Mouse (Mus musculus): ENCODE data around the gene Cog5.

The Cog5 gene

DNA sequence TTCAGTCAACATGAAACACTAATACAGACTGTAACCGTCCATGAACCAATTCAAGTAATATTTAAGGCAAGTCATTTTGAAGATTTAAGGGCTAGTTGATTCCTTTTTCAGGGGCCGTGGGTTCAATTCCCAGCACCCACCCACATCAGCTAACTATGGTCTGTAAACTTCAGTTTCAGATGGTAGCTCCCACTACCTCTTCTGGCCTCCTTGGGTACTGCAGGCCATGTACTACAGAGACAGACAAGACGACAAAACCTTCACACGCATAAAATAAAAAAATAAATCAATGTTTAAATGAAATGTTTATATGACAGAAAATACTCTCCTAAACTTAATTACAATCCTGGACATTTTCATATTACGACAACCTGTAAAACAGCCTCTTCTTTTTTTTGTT is 292.8 kb downstream of the Cog5 start:
- DNase-seq, result no peak

DNA sequence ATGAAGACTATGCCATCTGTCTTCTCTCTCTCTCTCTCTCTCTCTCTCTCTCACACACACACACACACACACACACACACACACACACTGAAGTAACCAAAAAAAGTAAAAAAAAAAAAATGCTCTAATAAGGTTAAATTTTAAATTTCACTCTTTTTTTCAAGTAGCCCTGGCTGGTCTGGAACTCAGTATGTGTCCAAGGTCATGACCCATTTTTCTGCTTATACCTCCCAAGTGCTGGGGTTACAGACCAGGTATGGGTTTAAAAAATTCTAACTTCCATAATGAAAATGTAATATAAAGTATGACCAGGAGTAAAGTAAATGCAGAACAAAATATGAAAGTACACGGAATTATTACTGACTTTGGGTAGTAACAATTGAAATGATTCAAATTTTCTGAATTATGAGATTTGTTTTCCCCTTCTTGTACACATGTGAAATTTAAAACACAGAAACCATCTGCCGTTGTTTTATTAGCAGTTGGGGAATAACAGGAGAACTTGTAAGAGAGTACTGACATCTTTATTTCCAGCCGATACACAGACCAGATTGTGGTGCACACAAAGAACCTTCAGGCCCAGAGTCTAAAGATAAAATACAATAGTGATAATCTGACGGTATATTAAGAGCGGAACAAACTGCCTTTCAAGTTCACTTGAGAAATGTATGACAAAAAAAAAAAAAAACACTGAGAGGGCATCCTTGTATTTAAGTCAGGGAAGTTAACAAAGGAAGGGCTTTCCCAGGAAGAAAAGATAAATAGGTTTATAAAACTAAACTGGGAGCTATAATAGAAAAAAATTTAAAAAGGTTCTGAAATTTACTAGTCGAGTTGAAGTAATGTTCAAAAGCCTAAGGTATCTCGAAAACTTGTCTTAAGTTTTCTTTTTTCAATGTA is 293.7 kb downstream of the Cog5 start:
- DNase-seq, result no peak

DNA sequence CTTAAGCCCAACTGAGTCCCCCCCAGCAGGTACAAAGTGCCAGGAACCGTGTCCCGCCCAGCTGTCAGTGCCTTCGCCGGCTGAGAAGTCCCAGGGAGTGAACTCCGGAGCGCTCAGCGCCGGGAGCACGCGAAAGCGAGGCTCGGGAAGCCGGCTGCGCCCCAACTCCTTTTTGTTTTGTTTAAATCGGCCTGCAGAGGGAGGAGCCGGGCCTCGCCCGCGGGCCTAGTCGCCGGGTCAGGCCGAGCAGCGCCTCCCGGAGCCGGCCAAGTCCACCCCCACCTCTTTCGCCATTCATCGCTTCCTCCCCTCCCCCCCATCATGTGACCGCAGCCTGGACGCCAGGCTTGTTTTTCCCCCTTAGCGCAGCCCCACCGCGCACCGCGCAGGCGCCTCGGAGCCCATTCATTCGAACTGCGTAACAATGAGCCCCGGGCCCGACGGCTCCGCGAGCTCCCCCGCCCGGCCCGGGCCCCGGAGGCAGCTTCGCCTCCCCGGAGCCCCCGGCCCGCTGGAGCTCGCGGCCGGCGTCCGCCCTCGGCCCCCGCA is 294.6 kb downstream of the Cog5 start:
- peak; percentile 95 for DNase-seq

DNA sequence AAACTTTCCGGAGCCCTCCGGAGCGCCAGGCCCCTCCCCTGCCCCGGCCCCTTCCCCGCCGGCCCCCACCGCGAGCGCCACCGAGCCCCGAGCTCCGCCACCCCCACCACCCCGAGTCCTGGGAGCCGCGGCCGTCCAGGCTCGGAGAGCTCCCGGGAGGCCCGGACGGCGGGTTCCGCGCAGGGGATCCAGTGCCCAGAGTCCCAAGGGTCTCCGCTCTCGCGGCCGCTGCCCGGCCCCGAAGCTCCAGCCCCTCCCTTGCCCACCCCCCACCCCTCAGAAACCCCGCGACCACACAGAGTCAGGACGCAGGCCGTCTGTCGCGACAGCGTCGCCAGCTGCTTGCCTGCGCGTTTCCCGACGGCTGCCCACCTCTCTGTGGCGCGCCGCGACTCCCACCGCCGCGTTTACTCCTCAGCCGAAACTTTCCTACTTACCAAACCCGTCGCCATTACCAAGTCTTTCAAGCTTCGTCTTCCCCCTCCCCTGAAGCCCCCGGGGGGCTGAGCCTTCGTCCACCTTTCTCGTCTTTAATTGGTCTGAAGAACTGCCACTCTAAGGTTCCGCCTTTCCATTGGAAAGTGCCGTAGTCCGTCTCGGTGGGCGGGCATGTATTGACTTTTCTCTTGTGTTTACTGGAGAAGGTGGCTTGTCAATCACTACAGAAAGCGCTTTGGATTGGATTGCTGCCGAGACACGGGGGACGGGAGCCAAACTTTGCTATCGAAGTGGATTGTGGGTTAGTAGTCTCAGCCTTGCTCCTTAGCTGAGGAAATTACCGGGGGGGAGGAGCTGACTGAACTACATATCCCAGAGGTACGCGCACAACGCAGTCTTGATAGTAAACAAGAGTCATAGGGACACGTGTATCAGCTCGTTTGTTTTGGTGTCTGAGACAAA is 295.3 kb downstream of the Cog5 start, which contains the start of gene Hbp1:
Gene Hbp1 (minus strand): TSS at position 777 of the 900 bp plus-strand sequence.
- peak; percentile 99 for DNase-seq

DNA sequence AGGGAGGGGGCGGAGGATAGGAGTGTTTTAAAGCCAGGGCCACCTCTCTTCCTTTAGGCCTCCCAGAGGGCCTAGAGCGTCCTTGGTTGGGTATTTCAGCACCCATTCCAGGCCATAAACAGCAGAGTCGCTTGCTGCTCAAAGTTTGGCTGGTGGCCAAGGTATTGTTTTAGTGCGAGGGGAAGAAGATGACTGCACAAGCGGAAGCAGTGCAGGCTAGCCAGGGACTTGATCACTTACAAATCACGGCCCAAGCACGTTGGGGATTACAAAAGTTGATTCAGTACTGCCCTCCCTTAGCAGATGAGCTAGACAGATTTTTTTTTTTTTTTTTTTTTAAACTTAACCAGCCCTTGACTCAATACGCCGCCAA is 296.0 kb downstream of the Cog5 start:
- DNase-seq, result peak; percentile 88

DNA sequence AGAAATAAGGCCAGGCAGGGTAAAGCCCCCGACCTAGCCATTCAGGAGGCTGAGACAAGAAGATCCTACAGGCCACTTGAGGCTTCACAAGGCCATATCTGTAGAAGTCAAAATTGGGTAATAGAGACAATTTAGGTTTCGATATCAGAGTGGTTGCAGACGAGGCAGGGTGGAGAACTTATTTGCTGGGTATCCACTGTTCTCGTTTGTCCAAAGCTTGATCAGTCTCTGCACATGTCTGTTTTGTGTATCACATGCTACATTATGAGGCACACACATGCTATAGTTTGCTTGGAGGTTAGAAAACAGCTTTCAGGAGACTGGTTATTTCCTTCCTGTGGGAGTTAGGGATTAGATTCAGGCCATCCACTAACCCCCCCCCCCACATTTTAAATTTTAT is 301.2 kb downstream of the Cog5 start:
- no peak for DNase-seq

DNA sequence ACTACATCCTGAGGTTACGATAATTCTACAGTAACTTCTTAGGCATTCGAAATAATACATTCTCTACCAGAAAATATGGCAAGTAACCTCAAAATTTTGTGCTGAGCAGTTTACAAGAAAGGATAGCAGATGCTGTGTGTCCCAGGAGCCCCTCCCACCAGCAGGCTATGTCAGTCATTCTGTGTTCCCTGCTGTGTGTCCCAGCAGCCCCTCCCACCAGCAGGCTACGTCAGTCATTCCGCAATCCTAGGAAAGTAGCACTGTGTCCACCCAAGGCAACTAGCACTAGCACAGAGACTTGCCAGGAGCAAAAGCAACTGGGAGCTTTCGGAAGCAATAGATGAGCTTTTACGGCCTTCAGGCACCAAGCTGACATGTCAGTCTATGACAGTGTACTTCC is 309.4 kb downstream of the Cog5 start:
- DNase-seq, result no peak

DNA sequence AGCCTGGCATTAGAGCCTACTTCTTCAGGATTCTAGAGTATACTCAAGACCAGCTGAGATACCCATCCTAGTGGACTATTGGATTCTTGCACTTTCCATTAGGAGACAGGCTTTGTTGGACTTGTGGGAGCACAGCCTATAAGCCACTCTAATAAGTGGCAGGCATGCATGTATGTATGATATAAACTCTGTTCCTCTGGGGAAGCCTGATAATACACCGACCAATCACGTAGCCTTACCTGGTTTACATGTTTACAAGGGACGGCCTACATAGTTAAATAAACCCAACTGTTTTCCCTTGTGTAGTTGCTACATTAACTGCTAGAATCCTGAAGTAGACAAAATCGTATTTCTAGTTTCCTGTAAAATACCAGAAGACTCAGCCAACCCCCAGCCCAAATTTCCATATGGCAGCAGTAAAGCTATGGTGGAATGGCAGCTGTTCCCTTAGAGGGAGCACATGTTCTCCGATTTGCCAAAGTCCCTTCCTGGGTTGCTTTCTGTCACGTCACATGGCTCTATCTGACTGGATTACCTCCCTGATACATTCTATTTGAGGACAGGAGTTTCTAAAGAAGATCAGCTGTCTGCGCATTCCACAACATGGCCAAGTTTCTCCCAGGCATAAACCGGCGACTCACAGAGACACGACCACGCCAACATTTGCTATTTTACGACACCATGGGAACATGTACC is 311.0 kb downstream of the Cog5 start:
- DNase-seq, result no peak

DNA sequence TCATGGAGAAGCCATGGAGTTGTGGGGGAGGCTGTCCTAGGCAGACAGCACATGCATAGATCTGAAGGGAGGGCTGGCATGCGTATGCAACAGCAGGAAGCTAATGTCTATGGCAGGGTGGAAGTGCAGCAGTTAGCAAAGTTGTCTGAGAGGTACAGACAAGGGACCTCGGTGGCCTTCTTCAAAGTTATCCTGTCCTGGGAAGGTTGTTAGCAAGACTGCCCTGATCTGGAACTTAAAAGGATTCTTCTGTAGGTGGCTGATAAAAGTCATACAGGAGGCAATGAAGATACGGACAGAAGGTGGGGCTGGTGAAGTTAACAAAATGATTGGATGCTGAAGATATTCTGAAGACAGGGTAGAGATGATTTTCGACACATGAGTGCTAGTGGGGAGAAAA is 311.7 kb downstream of the Cog5 start:
- no peak for DNase-seq

DNA sequence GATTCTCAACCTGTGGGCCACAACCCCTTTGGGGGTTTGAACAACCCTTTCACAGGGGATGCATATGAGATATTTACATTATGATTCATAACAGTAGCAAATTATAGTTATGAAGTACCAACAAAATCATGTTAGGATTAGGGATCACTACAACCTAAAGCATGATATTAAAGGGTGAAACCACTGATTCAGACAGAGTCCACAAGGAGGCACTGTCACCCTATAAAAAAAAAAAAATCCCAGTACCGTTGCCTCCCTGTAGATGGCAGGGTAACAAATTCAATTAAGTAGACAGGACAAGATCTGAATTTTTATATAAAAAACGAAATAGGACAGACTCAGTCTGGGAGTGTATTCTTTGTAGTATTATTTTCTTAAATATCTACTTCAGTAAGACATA is 312.9 kb downstream of the Cog5 start:
- peak; percentile 49 for DNase-seq

DNA sequence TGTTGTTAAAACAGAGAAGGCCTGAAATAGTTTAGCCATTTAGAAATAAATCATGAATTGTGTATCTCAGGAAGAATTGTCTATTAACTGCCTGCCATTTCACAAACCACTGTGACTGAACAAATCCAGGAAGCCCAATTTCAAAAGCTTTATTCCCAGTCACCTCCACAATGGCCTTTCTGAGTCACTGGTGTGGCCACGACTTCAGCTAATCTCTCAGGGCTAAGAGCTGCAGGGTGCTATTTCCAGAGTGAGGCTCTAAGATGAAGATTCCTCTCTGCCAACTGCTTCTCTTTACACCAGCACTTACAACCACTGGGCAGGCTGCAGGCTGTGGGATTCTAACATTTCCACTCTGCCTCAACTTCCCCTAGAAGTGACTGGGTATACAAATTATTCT is 314.4 kb downstream of the Cog5 start:
- DNase-seq, result no peak

DNA sequence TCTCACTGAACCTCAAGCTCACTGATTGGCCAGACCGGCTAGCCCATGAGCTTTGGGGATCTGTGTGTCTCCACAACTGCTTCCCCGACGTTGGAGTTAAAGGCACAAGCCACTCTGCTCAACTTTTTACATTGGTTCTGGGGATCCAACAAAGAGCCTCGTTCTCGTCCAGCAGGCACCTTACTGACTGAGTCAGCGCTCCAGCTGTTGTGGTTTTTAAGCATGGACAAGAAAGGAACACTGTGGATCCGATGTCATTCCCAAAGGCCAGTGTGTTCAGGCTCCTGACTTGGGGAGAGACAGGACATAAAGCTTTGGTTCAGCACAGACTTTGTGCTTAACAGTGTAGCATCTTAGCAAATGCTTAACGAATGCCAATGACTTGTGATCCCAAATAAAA is 316.9 kb downstream of the Cog5 start:
- DNase-seq, result no peak

DNA sequence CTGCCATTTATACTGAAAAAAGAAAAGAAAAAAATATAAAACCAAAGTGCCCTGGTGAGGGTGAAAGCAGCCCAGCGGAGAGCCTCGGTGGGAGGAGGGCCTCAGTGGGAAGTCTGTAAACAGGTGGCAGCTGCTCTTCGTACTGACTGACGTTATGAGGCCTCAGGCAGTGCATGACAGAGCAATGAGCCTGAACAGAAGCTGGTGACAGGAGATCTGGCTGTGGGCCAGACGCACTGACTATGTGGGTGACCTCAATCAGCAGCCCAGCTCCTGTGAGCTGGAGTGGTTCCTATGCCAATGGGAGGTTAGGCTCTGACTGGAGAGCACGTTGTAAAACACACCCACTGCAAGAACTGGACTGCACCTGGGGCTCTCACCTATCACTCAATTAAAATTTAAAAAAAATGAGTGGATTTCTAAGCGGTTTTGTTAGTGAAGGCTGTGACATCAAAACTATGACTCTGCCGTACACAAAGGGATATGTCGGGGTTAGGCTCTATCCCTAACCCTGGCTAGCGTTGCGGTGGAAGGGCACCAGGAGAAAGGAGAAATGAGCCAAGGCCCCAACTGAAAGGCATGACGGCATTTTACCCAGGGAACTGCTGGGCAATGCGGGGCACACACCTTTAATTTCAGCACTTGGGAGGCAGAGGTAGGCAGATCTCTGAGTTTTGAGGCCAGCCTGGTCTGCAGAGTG is 319.0 kb downstream of the Cog5 start:
- peak; percentile 38 for DNase-seq

DNA sequence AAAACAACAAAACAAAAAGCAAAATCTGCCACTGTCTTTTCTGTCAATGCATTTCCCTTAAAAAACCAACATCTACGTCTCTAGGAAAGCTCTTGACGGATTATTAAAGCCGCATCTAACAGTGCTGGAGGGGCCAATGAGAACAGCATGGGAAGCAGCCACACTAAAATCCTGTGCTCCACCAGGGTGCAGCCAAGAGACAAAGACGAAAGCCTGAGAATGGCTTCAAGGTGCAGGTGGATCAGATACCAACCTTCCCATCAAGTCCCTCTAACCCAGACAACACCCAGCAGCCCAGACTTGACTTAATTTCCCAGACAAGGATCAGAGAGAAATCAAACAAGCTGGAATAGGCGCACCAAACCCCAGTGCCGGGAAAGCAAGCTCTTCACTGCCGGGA is 321.9 kb downstream of the Cog5 start:
- peak; percentile 35 for DNase-seq

DNA sequence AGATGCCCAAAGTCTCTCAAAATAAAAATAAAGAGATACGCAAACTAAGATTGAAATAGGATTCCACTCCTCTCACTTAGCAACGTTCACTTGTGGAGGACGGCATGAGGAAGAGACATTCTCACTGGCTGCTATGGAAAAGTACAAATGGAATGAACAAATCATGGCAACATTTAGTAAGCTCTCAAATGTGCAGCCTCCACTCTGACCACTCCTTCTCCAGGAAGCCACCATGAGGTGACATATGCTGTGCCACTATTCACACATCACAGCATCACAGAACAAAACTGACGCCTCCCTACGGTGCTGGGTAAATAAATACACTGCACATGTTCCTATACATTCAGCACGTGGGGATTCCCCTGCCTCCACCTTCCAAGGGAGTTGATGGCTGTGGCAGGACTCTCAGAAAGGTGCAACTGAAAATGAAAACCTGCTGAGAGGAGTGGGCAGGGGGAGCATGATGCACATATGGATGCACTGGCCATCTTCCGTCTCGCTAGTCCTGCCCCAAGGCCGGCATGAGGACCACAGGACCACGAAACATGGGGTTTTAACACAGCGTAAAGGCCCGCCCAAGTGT is 323.0 kb downstream of the Cog5 start:
- DNase-seq, result no peak

DNA sequence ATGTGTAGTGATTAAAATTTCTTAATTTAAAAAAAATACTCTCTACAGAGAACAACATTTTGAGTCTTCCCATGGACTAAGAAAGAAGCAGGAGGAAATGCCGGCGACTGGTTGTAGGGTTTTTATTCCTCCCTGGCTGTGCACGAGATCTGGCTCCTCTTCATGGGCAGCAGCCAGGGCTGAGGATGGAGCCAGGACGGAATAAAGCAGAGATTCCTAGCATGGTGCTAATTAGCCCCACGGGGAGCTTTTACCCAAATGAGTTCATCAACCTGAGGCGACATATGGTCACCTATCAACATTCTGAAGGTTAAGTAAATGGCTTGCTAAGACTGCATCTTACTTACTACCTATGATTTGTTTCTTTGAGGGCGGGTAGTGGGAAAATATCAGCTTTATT is 328.6 kb downstream of the Cog5 start:
- DNase-seq, result no peak

DNA sequence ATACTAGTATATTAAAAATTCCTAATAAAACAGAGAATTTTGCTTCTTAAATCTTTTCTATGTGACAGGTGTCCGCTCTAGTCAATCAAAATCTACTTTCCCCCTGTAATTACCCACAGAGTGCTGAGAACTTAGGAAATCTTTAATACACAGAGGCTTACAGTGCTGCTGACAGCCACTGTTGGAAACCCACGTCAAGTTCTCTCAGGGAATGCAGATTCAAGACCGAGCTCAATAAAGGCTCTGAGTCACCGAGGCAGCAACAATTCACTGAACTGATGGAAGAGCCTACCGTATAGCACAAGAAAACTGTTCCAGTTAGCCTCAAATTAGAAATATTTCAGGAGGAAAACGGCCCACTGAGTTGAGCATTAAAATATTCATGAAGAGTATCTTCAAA is 329.1 kb downstream of the Cog5 start:
- DNase-seq, result no peak

DNA sequence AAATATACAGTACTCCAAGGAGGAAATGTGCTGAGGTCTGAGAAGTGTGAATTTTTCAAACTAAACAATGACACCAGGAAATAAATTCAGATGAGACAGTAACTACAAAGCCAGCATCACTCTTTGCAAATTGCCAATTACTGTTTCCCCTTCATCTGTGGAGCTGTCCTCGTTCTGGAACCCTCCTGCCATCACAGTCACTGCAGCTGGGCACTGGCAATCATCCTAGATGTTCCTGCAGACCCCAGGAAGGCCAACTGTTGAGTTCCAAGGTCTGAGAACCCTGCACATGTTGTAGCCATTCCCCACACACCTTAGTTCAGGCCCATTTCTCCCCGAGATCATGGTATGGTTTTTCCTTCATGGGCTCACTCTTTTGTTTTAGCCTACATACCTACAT is 329.5 kb downstream of the Cog5 start:
- no peak for DNase-seq

DNA sequence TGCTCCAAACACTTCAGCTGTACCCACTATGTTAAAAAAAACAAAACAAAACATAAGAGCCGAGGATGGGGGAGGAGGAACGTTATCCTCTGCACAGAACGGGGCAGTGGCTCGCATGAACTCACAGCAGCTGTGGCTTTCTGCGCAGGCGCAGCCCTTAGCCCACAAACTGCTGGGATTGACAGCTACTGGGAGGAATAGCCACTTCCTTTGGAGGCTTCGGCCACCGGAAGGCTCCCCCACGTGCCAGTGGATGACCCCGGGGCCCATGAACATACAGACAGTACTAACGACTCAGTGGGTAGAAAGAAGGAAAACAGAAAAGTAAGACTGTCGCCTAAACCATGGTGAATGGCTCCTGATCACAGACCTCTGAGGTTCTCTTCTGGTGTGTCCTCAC is 330.0 kb downstream of the Cog5 start:
- no peak for DNase-seq

DNA sequence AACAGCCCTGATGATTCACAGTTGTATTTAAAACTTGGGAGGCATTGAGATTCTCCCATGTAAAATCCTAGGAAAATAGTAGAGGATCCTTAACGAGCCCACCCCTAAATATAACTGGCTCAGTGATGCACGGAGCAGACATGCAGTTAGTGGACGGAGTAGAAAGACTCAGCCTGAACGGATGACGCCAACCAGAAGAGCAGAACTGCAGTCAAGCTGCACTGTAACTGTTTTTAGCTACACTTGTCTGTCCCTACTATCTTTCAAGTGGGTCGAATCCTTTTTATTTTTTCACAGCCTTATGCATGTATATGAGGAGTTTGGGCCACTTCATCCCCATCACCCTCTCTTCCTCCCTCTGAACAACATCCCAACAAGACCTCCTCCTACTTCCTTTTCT is 331.1 kb downstream of the Cog5 start:
- DNase-seq, result no peak

DNA sequence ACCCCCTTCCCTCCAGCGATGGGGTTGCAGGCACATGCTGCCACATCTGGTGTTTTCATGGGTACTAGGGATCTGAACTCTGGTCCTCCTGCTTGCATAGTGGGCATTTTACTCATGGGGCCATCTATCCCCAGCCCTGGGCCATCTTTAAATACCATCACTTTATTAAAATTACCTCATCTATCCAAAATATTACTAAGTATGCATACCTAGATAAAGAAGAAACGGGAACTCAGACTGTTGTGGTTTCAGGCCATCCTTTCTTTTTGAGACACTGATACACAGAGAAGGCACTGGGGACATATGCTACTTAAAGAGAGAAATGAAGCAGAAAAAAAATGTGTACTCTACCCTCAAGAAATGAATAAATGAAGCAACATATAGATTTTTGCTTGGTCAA is 331.8 kb downstream of the Cog5 start:
- DNase-seq, result no peak

All from lung, postnatal 14 days (tissue).